Mouse (Mus musculus) T-cell, adult 2 months (primary cell): ENCODE results near the gene Jak3.
"Not testable (repeated sequence)": the region's sequence is repeated elsewhere in the genome, so short reads cannot be mapped to it uniquely, and the experiment has no call there.

Source experiments
- DNase-seq: peaks from one replicate; pipeline ENCODE4 v3.0.0; 2022; ENCODE audit warnings: low spot score

The Jak3 gene

DNA sequence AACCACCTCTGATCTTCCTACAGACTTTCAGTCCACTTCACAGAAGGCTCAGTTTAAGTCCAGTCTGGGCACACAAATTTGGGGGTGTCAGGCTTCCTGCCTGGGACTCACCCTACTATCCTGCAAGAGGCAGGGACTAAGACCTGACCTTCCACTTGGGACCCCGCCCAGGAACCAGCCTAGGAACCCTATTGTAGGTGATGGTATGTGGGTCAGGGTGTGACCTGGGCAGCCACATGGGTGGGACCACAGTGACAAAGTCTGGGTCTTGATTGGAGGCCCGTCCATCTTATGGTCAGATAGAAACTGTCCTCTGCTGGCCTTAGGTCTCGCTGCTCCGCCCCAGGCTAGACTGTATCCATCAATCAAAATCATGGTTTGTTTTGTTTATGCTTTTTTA is 48.3 kb downstream of the Jak3 start:
- DNase-seq, result no peak

DNA sequence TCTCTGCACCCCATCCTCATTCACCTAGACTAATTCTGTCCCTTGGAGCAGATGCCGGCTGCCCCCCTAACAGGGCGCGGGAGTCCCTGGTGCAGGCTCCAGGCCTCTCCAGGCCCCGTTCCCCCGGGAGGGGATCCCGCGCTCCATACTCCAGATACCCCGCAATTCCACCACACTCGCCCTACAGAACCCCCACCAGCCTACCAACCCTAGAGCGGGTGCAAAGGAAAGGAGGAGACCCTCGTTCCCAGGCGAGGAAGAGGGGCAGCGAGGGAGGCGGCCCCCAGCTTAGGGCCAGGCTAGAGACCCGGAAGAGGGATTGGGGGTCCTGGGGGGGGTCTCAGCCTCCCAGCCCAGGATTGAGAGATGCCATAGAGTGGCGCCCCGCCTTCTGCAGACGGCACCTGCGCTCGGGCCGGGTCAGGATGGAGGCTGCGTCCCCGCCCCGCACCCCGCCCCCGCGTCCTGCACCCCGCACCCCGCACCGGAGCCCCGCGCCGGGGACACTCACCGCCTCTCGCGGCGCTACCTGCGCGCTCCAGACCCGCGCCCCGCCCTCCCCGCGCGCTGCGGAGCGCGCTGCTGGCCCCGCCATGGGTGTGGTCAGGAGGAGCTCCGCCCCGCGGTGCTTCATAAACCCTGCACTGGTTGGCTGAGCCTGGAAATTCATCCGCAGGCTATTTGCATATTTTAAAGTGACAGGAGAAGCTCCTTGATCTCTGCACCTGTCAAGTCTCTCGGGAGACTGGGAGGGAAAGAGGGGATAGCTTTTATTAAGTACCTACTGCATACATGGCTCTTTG is 49.2 kb downstream of the Jak3 start, which contains the start of gene Fcho1:
TSS of gene Fcho1 (minus strand) at position 595 of the 803 bp plus-strand sequence.
- DNase-seq, result peak; percentile 87

DNA sequence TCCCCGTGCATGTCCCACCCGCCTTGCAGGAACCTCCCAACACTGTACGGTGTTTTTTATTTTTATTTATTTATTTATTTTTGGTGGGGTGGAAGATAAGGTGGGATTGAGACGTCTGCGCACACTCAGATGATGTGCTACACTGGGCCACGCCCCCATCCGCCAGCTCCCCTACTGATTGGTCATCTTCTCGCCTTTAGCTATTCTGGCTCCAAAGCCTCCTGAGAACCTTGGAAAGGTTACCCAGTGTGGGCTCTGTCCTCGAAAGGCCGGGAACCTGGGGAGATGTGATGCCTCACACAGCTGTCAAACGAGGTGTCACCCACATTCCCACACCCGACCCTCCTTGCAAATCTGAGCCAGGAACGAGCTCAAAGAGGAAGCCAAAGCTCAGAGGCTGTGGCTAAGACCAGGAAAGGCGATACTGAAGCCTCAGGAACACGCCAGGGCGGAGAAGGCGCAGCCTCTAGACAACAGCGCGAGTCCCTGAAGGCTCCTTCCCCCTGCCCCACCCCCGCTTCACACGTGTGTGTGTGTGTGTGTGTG is 52.2 kb downstream of the Jak3 start:
- DNase-seq, result no peak

DNA sequence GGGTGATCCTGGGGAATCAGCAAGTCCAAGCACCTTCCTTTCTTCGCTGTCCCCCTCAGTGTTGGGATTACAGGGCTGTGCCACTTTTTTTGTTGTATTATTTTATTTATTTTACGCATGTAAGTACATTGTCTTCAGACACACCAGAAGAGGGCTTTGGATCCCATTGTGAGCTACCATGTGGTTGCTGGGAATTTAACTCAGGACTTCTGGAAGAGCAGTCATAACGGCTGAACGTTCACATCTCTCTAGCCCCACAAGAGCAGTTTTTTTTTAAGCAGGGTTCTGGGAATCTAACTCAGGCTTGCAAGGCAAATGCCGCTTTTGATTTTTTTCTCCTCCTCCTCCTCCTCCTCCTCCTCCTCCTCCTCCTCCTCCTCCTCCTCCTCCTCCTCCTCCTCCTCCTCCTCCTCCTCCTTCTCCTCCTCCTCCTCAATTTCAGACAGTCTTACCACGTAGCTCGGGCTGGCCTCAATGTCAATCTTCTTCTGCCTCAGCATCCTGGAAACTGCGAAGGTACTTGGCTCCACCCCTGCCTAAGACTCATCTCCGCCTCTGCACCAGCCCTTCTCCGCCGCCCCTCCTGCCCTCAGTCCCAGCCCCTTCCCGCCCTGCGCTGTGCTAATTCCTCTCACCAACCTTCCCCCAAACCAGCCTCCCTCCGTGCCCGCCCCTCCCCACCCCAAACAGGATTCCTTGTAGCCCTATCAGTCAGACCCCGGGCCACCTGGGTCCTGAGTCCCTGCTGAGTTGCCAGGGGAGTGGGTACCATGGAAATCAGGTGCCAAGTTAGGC is 52.9 kb downstream of the Jak3 start:
- DNase-seq, result peak; percentile 51

DNA sequence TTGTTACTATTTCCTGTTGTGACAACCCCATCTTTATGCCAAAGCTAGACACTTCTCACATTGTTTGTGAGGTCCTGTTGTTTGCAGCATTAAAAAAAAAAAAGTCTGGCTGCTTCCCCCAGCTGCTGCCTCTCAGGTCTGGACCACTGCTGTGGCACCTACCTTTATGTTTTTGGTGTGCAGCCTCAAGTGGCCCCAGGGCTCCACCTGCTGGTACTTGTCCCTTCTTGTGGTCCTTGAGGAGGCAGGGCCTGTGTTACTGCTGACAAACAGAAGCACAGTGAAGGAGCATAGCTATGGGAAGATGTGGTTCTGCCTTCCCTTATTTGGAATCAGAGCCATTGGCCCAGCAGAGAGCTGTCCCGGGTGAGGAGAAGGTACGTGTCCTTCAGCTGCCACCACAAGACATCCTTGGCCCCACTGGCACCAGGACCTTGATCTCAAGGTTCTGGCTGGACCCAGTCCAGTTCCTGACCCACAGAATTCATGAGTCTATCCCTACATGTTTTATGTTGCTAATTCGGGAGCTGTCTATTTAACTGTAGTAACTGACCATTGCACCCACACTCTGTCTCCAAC is 55.6 kb downstream of the Jak3 start:
- DNase-seq, result peak; percentile 70

DNA sequence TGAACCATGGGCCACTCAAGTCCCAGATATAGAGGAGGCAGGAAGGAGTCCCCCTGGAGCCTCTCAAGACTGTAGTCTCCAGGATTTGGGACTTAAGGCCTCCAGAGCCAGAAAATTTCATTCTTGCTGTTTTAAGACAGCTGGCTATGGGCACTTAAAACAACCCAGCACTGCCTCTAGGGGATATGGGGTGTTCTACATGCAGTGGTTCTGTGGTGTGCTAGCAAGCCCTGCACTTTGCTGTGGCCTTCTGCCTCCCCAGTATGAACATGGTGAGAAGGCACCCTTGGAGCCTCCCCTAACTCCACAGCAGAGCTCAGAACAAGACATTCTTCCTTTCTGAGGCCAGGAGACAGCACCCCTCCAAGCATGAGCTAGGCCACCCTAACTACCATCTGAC is 62.2 kb downstream of the Jak3 start:
- not testable (repeated sequence) for DNase-seq
